Mouse (Mus musculus): ENCODE data around the gene Epsti1. TPM values are rescaled to one million over a fixed set of nuclear protein-coding genes. Genes with fewer than 3 reads are reported as not detected.

The Epsti1 gene
- total and polyA plus RNA-seq, 3 experiments = not detected

DNA sequence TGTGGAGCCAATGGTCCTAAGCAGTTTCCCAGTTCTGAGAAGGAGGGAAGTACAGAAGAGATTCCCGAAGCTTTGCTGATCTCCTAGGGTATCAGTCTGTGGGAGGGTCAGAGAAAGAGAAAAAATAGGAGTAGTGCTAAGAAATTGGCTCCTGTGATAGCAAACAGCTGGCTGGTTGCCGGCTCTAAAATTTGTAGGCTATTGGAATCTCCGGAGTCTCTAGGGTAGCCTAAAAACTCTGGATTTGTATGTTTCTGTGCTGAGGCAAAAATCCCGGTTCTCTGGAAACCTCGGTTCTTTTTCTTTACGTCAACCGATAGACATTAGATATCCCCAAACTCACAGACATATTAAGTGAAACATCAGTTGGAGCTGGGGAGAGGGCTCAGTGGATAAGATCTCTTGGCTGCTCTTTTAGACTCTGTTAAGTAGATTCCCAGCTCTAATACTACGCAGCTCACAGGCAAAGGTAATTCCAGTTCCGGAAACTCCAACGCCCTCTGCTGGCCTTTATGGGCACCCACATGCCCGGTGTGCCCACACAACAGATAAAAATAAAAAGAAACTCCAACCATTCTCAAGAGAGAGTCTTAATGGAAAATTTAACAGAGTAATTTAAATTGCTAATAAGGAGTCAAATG lies 138.0 kb downstream of the Epsti1 start:
- Histone ChIP-seq H3K4me3 (ENCODE audit: control insufficient read depth in 1 of 2, insufficient read depth in 1 of 2, low read depth in 2 of 2, low read length in 2 of 2) (no peak overlapping the region), H3K4me1 (ENCODE audit: control insufficient read depth in 1 of 2, insufficient read depth in 2 of 2, low read length in 2 of 2) (no peaks in the 10 kb centered on the region), H3K27me3 (ENCODE audit: control insufficient read depth in 1 of 2, insufficient read depth in 2 of 2, low read length in 2 of 2) (no peaks in the 10 kb centered on the region), H3K9ac (ENCODE audit: control insufficient read depth, low read depth, low read length, poor library complexity, severe bottlenecking) (no peak overlapping the region), H3K9me3 (replicated peaks; ENCODE audit: insufficient read depth, low read length) (no peaks in the 10 kb centered on the region), H3K79me2 (ENCODE audit: control insufficient read depth, insufficient read depth, low read length, poor library complexity) (no peaks in the 10 kb centered on the region), H3K36me3 (ENCODE audit: control insufficient read depth in 1 of 2, insufficient read depth in 2 of 2, low read length in 2 of 2) (no peaks in the 10 kb centered on the region), H3K27ac (ENCODE audit: control insufficient read depth, low read depth, low read length) (no peak overlapping the region)
- no peak for DNase-seq (ENCODE audit: low read depth, low spot score)
- TF ChIP-seq GATA1 (IDR thresholded peaks at IDR 0.05; ENCODE audit: low read depth, low read length) = no peak
- TF ChIP-seq ELF1 (IDR thresholded peaks at IDR 0.05; ENCODE audit: low read depth, low read length) = no peak
- no peak for TF ChIP-seq RAD21 (IDR thresholded peaks at IDR 0.05; ENCODE audit: low read depth, low read length)
- TF ChIP-seq MAX (IDR thresholded peaks at IDR 0.05; ENCODE audit: low read length) = no peak
- no peak for TF ChIP-seq ZNF384 (IDR thresholded peaks at IDR 0.05; ENCODE audit: low read depth, low read length)
- TF ChIP-seq POLR2AphosphoS2 (IDR thresholded peaks at IDR 0.05; ENCODE audit: low read length) = no peak
- TF ChIP-seq E2F4 (IDR thresholded peaks at IDR 0.05; ENCODE audit: borderline replicate concordance, low read depth, low read length) = no peak
- TF ChIP-seq CTCF (IDR thresholded peaks at IDR 0.05 in 2 of 3, conservative IDR thresholded peaks at IDR 0.05 in 1 of 3; ENCODE audit: control insufficient read depth in 1 of 3, insufficient read depth in 1 of 3, low read depth in 2 of 3, low read length in 3 of 3, poor library complexity in 1 of 3, severe bottlenecking in 1 of 3) = peak in 1 of 3 experiments; percentile 7; a peak in 1 of 6 replicates

GRCm38 (mm10) chr14:78043079-78043478 lies 139.0 kb downstream of the Epsti1 start:
- Histone ChIP-seq H3K4me1 (ENCODE audit: control insufficient read depth in 1 of 2, insufficient read depth in 2 of 2, low read length in 2 of 2) (no peaks in the 10 kb centered on the region), H3K79me2 (ENCODE audit: control insufficient read depth, insufficient read depth, low read length, poor library complexity) (no peaks in the 10 kb centered on the region)

More at GRCm38 (mm10) chr14:78043079-78043478, 139.0 kb downstream of the Epsti1 start:
- H3K4me3 ChIP-seq (ENCODE audit: control insufficient read depth in 1 of 2, insufficient read depth in 1 of 2, low read depth in 2 of 2, low read length in 2 of 2) = no peak overlapping the region
- no peak for DNase-seq (ENCODE audit: low read depth, low spot score)
- H3K36me3 ChIP-seq (ENCODE audit: control insufficient read depth in 1 of 2, insufficient read depth in 2 of 2, low read length in 2 of 2) = no peaks in the 10 kb centered on the region
- no peaks in the 10 kb centered on the region for H3K9me3 ChIP-seq (replicated peaks; ENCODE audit: insufficient read depth, low read length)
- H3K27ac ChIP-seq (ENCODE audit: control insufficient read depth, low read depth, low read length) = no peak overlapping the region
- no peak for TF ChIP-seq SMC3 (IDR thresholded peaks at IDR 0.05; ENCODE audit: low read depth, low read length)
- no peak for TF ChIP-seq HCFC1 (IDR thresholded peaks at IDR 0.05; ENCODE audit: low read depth, low read length)
- TF ChIP-seq POLR2AphosphoS5 (IDR thresholded peaks at IDR 0.05; ENCODE audit: borderline replicate concordance, low read depth, low read length) = no peak
- TF ChIP-seq TCF12 (IDR thresholded peaks at IDR 0.05; ENCODE audit: low read depth, low read length) = no peak
- no peak for TF ChIP-seq USF2 (IDR thresholded peaks at IDR 0.05; ENCODE audit: borderline replicate concordance in 1 of 2, insufficient read depth in 1 of 2, low read depth in 1 of 2, low read length in 2 of 2)
- TF ChIP-seq POLR2A (IDR thresholded peaks at IDR 0.05; ENCODE audit: control insufficient read depth in 1 of 2, insufficient read depth in 1 of 2, low read depth in 1 of 2, low read length in 2 of 2, poor library complexity in 1 of 2) = no peak
- TF ChIP-seq CHD2 (IDR thresholded peaks at IDR 0.05; ENCODE audit: low read length) = no peak
- TF ChIP-seq JUND (IDR thresholded peaks at IDR 0.05; ENCODE audit: low read depth, low read length) = no peak
- no peak for TF ChIP-seq GABPA (IDR thresholded peaks at IDR 0.05; ENCODE audit: low read depth, low read length)
- no peak for TF ChIP-seq ETS1 (IDR thresholded peaks at IDR 0.05; ENCODE audit: low read depth, low read length)
- no peak for TF ChIP-seq USF1 (IDR thresholded peaks at IDR 0.05; ENCODE audit: low read depth, low read length)
- TF ChIP-seq MYC (IDR thresholded peaks at IDR 0.05; ENCODE audit: low read depth, low read length) = no peak
- TF ChIP-seq MEF2A (IDR thresholded peaks at IDR 0.05; ENCODE audit: extremely low read depth, insufficient replicate concordance, low read depth, low read length, poor library complexity, severe bottlenecking) = no peak
- no peak for TF ChIP-seq CTCF (IDR thresholded peaks at IDR 0.05 in 2 of 3, conservative IDR thresholded peaks at IDR 0.05 in 1 of 3; ENCODE audit: control insufficient read depth in 1 of 3, insufficient read depth in 1 of 3, low read depth in 2 of 3, low read length in 3 of 3, poor library complexity in 1 of 3, severe bottlenecking in 1 of 3)
- no peak for TF ChIP-seq MXI1 (IDR thresholded peaks at IDR 0.05; ENCODE audit: low read depth, low read length)
- TF ChIP-seq TBP (IDR thresholded peaks at IDR 0.05; ENCODE audit: low read depth, low read length) = no peak
- no peak for TF ChIP-seq UBTF (IDR thresholded peaks at IDR 0.05; ENCODE audit: borderline replicate concordance, insufficient read depth, low read depth, low read length)
- no peak for TF ChIP-seq ZC3H11A (IDR thresholded peaks at IDR 0.05; ENCODE audit: low read depth, low read length)
- TF ChIP-seq ZMIZ1 (IDR thresholded peaks at IDR 0.05; ENCODE audit: low read depth, low read length) = no peak
- no peak for TF ChIP-seq TAL1 (IDR thresholded peaks at IDR 0.05; ENCODE audit: low read length)
- H3K9ac ChIP-seq (ENCODE audit: control insufficient read depth, low read depth, low read length, poor library complexity, severe bottlenecking) = no peak overlapping the region
- H3K27me3 ChIP-seq (ENCODE audit: control insufficient read depth in 1 of 2, insufficient read depth in 2 of 2, low read length in 2 of 2) = no peaks in the 10 kb centered on the region
